Mouse (Mus musculus) C2C12 (cell line): ENCODE measurements around the gene Psmg4.

Source experiments
- CEBPB ChIP-seq: IDR thresholded peaks from one replicate; pipeline ENCODE4 v1.6.1; 2011; ENCODE audit warnings: low read depth, mild to moderate bottlenecking, control low read depth, moderate library complexity
- CTCF ChIP-seq: IDR thresholded peaks from one replicate; pipeline ENCODE4 v1.5.1; 2011; ENCODE audit not compliant: control insufficient read depth, insufficient read depth, insufficient read length
- MAX ChIP-seq: IDR thresholded peaks from one replicate; pipeline ENCODE4 v1.6.1; 2011; ENCODE audit warnings: mild to moderate bottlenecking, control low read depth
- MYOD1 ChIP-seq: IDR thresholded peaks from one replicate; pipeline ENCODE4 v1.6.1; 2011; ENCODE audit warnings: low read depth; ENCODE audit not compliant: control insufficient read depth, insufficient read length
- USF1 ChIP-seq: IDR thresholded peaks from one replicate; pipeline ENCODE4 v1.6.1; 2011; ENCODE audit warnings: low read depth, mild to moderate bottlenecking, control low read depth, moderate library complexity

DNA sequence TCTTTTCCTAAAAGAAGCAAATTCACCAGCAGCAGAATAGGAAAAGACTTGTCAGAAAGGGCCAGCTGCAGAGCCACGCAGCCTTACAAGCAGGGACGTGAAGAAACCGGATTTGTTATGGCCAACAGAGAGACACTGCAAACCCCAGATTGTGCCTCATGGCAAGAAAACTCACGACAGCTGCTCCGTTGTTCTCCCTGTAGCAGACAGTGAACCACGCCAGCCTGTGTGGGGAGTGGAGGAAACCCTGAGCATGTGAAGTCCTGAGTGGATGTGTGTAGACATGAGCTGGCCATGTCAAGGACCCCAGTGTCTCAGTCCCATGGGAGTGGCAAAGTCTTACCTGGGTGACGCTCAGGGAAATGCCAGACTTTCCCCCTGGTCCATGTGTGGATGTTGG, 26.2 kb upstream of the Psmg4 start:
- TF ChIP-seq CTCF: no peak
- TF ChIP-seq CEBPB: no peak
- no peak for TF ChIP-seq MYOD1
- TF ChIP-seq MAX: no peak
- no peak for TF ChIP-seq USF1
